ENCODE assay signal across 1 mouse cellular context in the genomic region with DNA sequence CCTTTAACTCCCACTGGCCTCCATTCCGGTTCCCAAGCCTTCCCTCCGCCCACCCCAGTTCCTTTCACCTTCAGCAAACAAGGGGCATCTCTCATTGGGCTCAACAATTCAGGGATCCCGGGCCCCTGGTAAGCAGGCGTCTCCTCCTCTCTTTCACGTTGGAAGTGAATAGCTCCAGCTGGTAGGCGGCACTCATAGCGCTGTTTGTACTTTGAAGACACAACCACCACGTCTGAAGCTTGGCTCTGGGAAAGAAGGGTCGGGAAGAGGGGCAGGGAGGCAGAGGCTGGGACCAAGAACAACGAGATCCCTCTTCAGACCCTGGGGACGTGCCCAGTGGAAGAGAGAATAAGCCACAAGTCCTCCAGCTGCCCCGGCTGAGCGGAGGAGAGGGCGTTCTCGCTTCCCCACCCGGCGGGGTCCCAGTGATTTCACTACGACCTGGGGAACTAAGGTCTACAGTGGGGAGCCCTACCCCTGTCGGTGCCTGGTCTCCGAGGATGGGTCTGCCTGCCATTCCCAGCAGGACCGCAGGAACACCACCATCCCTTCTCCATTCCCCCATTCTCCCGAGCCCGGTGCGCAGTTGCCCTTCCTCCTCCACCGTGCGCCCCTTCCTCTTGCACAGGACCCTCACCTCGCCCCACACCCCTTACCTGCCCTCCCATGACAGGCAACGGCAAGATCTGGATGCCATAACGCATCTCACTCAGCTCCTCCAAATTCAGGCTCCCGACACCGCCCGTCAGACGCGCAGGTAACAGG.
TF ChIP-seq lines count a peak whose summit lies in the region.

No protein-coding gene starts in this region.

TF ChIP-seq in MEL, 35 proteins besides CTCF, POLR2A, EP300 and RAD21:
- TF ChIP-seq ZKSCAN1 (IDR thresholded peaks at IDR 0.05; ENCODE audit: low read depth, low read length) (no peak), UBTF (IDR thresholded peaks at IDR 0.05; ENCODE audit: borderline replicate concordance, insufficient read depth, low read depth, low read length) (no peak), E2F4 (IDR thresholded peaks at IDR 0.05; ENCODE audit: borderline replicate concordance, low read depth, low read length) (no peak), ZNF384 (IDR thresholded peaks at IDR 0.05; ENCODE audit: low read depth, low read length) (no peak), KAT2A (conservative IDR thresholded peaks at IDR 0.05; ENCODE audit: low read depth, low read length) (no peak), MYC (IDR thresholded peaks at IDR 0.05; ENCODE audit: low read depth, low read length) (no peak)
